Mouse (Mus musculus) layer of hippocampus, postnatal 14 days (tissue): ENCODE results near the gene D10Wsu102e. TPM values are rescaled to one million over a fixed set of nuclear protein-coding genes. Genes with fewer than 3 reads are reported as not detected.
A peak's percentile ranks its signal among the peaks of the same experiment; 100 is the strongest.
"Not testable (repeated sequence)": the region's sequence is repeated elsewhere in the genome, so short reads cannot be mapped to it uniquely, and the experiment has no call there.

Source experiments
- DNase-seq, 2 experiments: peaks; one replicate each; pipeline ENCODE4 v3.0.0; 2021 to 2022; ENCODE audit warnings: low spot score in 2 of 2, mixed read lengths in 1 of 2
- total RNA-seq, 2 experiments: library from RNA; stranded (reverse); gene quantifications; 2 replicates each; pipeline ENCODE4 v1.2.3; 2021

The D10Wsu102e gene
- total RNA-seq, 2 experiments from 2014 or later = 2.5 to 2.6 TPM

DNA sequence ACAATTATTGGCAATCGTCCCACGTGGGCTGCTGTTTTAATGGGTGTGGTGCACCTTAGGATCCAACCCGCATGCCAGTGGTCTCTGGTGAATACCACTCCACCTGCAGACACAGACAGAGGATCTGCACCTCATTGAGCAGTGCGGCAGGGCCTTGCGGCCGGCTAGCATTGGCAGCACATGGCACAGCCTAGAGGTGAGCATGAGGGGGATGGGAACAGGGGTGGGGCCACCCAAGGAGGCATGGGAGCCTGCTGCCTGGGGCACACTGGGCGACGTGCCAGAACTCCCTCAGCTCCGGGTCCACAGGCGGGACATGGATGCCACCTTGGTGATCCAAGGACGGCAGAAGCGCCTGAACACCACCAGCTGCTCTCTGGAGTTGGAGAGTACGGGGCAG lies 23.8 kb downstream of the D10Wsu102e start:
- no peak for DNase-seq

DNA sequence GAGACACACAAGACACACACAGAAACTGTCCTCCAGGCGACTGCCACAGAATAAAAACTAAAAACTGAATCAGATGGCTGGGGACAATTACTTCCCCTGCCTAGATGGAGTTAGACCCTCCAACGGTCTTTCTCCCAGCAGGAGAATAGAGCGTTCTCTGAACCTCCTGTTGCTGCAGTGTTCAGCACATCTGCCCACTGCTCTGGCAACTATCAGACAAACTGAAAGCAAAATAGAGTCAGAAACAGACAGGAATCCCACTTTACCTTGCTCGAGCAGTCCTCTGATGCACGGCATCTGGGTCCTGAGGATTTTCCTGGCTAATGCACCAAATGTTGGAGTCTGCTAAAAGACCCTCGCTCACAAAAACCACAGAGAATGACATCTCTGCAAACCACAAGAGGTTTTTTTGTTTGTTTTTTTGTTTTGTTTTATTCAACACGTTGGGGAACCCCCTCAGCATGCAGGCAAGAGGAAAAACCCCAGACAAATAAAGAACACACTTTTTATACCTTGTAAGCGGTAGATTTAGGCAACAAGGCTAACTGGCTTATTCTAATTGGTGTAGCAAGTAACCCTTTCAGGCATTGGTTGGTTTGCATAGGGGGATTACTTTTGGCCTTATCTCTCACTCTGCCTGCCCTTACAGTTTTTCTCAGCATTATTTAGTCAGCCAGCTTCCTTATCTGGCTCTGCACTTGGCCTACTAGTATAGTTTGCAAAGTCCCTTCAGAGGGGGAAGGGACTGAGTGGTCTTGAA lies 24.6 kb downstream of the D10Wsu102e start:
- no peak for DNase-seq

DNA sequence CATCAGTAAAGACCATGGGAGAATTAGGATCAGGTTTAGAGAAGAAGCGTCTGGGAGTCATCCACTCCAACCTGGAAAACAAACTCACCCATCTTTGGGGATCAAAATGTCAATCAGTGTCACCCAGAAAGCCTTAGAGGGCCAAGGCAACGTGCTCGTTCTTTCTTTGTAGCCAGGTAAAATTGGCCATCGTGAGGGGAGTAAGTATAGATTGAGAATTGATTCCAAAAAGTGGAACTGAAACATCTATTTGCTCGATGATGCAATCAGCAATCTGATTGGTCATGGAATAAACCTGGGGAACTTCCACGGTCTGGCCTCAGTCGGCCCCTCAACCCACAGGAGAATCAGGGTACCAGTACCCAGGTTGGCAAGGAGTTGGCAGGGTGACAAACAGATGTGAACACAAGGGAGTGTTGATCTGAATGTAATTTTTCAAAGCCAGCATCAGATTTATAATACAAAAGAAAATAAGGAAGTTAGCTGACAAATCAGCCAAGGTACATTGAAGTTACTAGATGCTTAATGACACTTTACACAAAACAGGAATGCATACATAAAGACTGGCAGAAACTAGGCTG lies 25.4 kb downstream of the D10Wsu102e start:
- DNase-seq = no peak

DNA sequence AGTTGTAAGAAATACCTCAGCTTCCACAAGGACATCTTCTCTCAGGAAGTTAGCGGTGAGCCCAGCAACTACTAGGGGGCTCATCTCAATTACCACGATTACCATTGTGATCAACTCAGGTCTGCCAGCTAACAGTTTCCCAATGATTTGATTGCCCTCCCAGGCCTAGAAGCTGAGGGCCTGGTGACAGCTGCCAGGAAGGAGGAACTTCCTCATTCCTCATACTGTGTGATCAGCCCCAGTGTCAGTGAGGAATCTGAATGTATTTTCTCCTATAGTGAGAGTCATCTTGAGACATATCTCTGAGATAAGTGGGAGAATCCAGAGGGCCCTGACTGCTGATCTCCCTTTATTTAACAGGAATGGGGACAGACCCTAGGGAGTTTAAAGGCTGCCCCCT lies 37.3 kb downstream of the D10Wsu102e start:
- DNase-seq = no peak

DNA sequence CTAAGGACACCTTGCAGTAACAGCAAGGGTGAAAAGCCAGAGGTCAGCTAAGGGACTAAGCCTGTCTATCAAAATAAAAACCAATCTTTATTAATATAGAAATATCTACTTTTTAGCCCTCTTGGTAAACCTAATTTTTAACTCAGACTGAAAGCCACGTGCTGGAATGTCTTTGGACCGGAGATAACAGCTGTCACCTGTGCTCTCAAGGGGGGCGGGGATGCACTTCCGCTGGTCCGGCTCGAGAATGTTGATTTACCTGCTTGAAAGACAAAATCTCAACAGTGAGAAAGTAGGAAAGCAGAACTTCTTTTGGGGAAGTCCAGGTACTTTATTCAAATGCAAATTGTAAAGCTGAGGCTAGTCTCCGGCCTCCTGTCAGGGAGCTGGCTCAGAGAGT lies 40.9 kb downstream of the D10Wsu102e start:
- DNase-seq = not testable (repeated sequence)

DNA sequence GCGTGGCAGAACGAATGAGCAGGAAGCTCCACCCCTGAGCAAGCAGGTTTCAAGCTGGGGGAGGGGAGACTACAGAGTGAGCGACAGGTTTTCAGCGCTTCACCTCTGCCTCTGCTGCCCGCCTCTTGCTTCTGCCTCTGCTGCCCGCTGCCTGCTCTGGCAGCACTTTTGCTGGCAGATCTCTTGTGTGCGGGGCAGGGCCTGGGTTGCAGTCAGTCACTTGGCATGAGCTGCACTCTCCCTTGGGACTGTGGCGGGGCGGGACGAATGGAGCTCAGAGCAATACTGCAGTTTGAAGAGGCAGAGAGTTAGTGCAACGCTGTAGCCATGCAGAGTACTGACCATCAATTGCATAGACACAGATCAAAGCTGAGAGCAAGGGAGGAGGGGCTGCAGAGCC lies 45.0 kb downstream of the D10Wsu102e start:
- no peak for DNase-seq

DNA sequence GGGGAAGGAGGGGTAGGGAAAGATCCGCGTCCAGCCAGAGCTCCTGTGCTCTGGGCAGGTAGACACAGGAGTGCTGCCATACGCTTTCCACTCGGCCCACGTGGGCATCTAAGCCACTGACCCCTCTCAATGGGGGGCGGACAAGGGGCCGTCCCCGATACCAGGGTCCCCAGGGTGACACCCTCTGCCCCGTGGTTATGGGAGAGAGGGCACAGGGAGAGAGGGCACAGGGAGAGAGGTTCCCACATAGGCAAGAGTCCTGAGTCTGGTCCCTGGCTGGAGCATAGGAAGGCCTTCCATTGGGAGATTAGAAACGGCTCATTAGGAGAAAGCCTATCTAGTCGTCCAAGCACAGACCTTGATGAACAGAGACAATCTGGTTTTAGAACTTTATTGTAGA lies 45.7 kb downstream of the D10Wsu102e start:
- no peak for DNase-seq

DNA sequence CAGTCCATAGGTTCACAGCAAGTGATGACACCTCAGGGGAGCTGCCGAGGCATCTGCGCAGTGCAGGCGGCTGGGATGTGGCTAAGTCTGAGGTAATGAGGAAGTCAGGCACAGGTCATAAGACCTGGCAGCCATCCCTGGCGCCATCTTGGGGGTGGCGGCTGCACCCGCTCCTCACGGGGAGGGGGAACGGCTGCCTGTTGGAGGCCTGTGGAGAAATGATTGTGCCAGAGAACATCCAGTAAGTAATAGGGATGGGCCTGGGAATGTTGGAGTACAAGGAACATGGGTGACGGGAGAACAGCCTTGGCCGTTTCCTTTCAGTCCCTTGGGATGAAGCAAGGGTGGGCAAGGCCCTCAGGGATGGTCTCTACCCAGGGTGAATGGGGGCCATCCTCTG lies 47.1 kb downstream of the D10Wsu102e start:
- no peak for DNase-seq

DNA sequence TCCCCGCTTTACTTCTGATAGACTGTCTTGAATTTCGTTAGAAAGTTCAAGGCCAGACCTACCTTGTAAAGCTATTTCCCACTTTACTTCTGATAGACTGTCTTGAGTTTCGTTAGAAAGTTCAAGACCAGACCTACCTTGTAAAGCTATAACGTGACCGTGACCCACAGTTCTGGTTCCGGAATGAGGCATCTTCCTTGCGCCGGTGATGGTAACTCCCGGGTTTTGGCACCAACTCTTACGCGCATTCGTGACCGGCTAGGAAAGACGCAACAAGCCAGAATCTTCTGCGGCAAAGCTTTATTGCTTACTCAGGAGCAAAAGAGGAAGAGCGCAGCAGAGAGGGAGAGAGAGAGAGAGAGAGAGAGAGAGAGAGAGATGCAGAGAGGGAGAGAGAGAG lies 58.4 kb downstream of the D10Wsu102e start:
- DNase-seq = not testable (repeated sequence)

DNA sequence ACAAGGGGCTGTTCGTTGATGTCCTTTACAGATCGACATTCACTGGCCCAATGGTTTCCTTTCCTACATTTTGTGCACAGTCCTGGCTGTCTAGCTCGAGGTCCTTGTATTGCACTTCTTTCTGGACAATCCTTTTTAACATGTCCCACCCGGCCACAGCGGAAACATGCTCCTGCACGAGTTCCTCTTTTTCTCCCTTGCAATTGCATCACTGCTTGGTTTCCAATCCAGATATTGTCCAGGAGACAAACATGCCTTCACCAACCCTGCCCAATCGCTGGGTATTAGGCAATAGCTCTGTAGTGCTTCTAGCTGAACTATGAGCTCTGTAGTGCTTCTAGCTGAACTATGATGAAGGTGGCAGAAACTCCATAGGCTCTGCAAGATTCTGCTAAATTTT lies 88.6 kb downstream of the D10Wsu102e start:
- no peak for DNase-seq

DNA sequence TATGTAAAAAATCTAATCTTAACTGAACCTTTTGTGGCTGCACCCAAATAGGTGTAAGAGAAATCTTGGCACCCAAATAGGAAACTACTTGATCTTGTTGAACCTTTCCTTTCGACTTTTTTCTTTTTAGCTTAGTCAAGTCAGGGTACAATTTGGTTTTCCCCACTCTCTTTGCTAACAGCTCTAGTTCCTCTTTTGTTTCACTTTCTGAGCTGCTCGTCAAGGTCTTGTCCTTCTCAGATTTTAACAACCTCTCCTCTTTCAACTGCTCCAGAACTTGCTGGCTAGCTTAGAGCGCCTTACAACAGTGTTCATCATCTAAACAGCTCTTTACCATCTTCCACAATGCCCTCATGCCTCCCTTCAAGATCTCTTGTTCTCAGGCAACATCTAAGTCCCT lies 97.5 kb downstream of the D10Wsu102e start:
- no peak for DNase-seq

DNA sequence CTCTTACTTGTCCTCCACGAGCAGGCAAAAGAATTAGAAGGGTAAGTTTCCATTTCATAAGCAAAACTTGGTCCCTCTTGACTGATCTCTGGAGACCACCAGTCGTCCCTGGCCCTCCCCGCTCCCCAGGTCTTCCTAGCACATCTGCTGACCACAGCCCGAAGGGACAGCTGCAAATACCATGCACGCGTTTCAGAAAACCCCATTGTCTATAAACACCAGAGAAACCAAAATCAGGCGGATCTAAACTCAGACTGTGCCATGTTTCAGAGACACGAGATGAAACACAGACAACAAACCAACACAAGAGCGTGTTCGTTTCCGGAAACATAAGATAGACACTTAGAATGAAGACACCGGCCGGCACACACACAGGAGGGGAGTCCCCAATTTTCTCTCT lies 115.2 kb downstream of the D10Wsu102e start:
- DNase-seq = no peak

DNA sequence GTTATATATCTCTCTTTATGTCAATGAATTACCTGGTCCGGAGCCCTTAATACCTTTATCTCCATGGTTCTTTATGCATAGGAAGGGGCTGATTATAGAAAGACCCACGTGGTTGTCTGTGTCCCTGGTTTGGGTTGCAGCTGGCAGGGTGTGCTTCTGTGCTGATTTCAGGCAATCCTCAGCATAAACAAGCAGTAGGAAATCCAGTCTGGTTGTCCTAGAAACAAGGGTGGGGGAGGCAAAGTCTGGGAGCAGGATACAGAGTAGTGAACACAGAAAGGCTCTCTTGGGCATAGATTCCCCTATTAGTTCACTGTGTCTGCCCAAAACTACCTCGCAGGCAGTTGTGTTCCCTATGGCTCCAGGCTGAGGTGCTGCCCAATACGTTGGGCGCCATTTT lies 117.3 kb downstream of the D10Wsu102e start:
- DNase-seq = peak in 1 of 2 experiments; percentile 24

DNA sequence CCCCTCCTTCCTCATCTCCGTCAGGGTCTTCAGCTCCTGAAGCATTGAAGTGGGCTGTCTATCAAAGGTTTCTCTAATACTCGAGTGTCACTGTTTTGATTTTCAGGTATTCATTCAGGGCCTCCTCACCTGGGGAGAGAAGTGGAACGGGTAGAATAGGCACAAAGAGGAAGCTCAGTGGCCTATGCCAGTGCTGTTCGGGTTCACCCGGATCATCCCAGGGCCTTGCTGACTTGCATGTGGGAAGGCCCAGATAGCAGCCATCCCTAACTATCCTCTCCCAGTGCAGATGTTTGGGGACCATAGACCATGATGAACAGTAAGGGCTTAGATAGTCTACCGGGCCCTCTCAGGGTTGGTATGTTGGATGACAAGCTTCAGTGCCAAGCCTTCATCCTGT lies 130.5 kb downstream of the D10Wsu102e start:
- DNase-seq = no peak

DNA sequence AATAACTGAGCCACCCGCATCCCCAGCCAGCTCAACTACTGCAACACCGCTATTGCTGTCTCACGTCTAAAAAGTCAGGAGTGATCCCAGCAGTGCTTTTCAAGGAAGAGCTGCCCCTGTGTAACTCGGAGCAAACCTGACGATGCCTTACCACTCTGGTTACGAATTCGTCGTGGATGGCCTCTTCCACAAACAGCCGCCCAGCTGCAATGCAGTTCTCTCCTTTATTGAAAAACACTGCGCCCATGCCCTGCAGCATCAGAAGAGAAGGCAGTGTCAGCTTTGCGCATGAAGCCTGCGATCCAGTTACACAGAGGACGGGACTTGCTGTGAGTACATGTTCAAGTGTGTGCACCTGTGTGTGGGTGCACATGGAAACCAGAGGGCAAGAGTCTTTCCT lies 137.3 kb downstream of the D10Wsu102e start:
- no peak for DNase-seq

DNA sequence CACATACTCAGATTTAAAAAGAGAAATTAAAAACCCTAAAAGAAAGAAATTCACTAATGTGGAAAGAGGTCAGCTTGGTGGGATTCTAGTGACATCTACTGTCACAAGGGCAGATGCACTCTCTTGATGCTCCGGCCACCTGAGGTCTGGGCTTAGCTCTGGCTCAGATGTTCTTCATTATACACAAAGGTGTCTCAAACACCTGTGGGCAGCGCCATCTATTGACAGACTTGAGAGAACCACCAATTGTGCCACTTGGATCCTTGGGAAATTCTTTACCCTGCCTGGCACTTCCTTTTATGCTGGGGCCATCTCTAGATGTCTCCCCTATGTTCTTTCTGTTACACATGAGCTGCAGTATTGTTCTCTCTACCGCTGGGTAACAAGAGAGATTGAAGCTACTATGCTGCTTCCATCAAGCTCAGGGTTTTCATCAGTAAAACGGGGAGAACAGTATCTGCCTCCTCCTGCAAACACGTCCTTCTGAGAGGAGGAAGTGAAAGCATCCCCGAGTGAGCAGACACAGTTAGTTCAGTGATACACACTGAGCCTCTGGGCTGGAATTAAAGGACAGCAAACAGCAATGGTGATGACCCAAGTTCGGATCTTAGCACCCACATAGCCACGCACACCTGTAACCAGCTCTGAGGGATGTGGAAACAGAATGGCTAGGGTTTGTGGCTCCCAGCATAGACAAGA lies 149.1 kb downstream of the D10Wsu102e start:
- DNase-seq = no peak

DNA sequence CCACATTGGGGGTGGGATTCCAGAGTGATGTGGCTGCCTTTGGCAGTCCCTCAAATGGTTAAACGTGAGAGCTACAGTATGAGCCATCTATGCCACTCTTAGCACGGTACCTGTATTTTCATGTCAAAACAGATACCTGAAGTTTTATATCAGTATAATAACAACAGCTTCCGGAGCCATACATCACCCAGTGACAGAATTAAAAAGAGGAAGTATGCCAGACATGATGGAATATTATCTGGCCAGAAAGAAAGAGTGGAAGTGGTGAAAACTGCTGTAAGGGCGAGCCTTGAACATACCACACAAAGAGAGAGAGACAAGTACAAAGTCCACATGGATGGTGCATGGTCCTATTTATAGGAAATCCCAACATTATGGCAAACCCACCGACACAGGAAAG lies 151.3 kb downstream of the D10Wsu102e start:
- no peak for DNase-seq

DNA sequence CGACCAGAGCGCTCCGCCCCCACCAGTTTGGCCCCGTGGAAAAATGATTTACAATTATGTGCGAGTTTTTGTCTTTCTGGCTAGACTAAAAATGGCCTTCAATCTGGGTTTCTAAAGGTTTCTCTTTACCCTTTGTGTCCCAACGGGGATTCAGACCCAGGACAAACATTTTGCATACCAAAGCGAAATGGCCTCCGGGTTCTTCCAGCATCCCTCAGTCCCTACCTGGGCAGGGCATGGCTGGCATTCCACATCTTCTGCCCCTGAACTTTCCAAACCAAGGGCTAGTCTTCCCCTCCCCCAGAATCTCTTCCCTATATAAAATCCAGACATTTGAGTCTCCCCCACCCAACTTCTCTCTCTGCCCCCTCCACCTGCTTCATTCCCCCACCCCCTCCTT lies 153.7 kb downstream of the D10Wsu102e start:
- DNase-seq = no peak

DNA sequence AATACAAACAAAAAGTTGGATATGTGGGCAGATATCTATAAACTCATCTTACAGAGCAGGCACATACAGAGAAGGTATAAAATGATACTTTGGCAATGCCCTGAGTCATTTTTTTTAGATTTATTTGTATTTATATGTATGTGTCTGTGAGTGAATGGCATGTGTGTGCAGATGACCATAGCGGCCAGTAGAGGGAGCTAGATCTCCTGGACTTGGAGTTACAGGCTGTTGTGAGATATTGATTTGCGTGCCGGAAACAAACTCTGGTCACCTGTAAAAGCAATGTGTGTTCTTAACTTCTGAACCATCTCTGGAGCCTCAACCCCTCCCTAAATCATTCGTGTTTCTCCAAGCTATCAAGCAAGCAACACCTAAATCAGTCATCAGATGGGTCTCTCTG lies 161.0 kb downstream of the D10Wsu102e start:
- DNase-seq = no peak

DNA sequence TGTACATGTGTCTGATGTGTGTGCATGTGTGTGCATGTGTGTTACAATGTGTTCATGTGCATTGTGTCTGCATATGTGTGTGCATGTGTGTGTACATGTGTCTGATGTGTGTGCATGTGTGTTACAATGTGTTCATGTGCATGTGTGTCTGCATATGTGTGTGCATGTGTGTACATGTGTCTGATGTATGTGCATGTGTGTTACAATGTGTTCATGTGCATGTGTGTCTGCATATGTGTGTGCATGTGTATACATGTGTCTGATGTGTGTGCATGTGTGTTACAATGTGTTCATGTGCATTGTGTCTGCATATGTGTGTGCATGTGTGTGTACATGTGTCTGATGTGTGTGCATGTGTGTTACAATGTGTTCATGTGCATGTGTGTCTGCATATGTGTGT lies 164.2 kb downstream of the D10Wsu102e start:
- DNase-seq = not testable (repeated sequence)

DNA sequence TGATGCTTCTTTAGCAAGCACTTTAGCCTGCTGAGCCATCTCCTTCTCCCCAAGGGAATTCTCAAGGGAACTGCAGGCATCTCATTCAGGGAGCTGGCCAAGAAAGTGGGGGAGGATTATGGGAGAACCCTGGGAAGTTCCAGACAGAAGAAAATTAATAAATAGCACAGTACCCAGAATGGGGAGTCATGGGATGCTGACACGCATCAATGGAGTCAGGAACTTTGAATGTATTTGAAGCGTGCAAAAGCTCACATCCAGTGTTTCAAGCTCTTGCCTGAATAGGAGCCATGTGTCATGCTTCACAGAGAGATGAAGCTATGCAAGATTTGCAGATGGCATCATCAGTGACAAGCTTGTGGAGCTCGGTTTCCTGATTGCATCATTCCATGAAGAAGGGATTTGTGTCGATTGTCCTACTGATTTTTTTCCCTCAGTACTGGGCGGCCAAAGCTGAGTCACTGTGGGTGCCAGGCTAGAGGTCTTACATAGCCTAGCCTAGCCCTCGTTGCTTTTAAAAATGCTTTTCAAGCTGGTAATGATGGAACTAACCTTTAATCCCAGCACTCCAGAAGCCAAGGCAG lies 170.5 kb downstream of the D10Wsu102e start:
- DNase-seq = no peak

DNA sequence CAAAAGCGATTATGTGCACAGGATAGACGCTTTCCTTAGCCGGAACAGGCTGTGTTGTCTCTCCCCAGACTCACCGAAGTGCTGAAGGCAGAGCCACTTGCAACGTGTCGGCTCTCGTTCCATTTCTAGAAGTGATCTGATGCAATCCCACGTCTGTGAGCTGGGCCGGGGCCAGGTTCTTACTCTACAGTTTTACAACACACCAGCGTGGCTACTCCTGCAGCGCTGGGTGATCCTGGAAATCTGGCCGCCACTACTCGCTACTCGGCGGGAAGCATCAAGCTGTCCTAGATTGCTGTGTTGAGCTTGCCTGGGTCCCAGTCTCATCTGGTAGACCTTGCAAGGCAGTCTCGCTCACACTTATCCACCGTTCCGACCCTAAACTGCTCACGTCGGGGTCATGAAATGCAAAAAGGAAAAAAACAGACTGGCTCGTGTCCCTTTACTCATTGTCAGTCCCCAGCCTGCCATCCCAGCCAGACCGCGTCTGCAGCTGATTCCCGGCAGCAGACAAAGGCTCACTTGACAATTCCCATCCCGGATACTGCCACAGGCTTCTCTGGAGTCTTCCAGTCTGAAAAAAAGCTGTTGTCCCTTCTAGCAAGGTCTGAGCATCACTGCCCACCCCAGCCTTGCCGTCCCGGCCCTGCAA lies 173.4 kb downstream of the D10Wsu102e start:
- peak; percentile 21 to 29 for DNase-seq
